Mouse (Mus musculus) thymus, adult 2 months (tissue): ENCODE data around the gene Zfhx3.

Experiments used
- CTCF ChIP-seq: fragments of 200-500 bp; IDR thresholded peaks from 2 replicates; pipeline ENCODE4 v1.5.1; 2012; ENCODE audit warnings: mild to moderate bottlenecking, control low read depth, low read length, moderate library complexity, borderline replicate concordance; ENCODE audit not compliant: control insufficient read depth, poor library complexity, insufficient read depth; ENCODE audit errors: extremely low read depth
- POLR2A ChIP-seq: fragments of 200-500 bp; IDR thresholded peaks from 2 replicates; pipeline ENCODE4 v1.6.1; 2012; ENCODE audit warnings: mild to moderate bottlenecking, low read length, control low read depth, moderate library complexity; ENCODE audit not compliant: control insufficient read depth, poor library complexity, insufficient read depth; ENCODE audit errors: extremely low read depth

DNA sequence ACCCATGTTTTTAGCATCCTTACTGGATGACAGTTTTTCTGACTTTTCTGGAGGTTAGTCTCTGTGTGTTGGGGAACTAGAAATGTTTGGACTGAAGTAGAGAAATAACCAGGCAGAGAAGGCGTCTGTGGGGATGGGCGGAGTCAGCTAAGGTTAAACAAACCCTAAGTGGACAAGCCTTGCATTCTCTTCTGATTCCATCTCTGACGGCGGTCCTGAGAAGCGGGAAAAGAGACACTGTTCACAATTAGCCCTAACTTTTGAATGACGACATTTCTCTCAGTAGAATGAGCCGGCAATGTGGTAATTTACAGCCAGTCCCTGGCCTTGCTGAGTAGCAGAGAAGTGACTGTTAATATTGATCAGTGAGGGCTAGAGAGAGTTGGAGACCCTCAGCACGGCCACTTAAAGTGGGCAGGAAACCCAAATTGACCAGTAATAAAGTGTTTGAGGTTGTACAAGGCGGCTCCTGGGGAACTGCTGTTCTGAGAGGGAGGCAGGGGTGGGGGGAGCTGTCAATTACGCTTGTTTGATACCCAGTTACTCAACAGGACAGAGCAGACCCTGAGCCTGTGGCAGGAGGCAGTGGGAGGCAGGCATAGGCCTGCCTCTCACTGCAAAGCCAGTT, 162.1 kb downstream of the Zfhx3 start:
- TF ChIP-seq CTCF (no peak), POLR2A (no peak)
